Mouse (Mus musculus): ENCODE measurements around the gene Camkv. TPM values are rescaled to one million over a fixed set of nuclear protein-coding genes. Genes with fewer than 3 reads are reported as not detected.

Camkv gene
- total RNA-seq, 1 experiment, result 21.5 TPM

GRCm38 (mm10) chr9:107985131-107986119 is 50.0 kb downstream of the Camkv start, which contains the start of gene Inka1:
TSS of gene Inka1 (minus strand) at chr9:107985879.
- Histone ChIP-seq H3K9me3 (ENCODE audit: control insufficient read depth, insufficient read depth, low read depth, low read length) (no peaks in the 10 kb centered on the region), H3K9ac (ENCODE audit: insufficient read depth, low read depth, low read length, poor library complexity, severe bottlenecking) (peak within 1 kb of the TSS; percentile 46; the same call in 1 of the 2 replicates), H3K27ac (ENCODE audit: insufficient read depth, low read depth, low read length, poor library complexity, severe bottlenecking) (no peak within 1 kb of the TSS), H3K4me3 (ENCODE audit: insufficient read depth in 1 of 2, low read depth in 1 of 2, low read length in 2 of 2, poor library complexity in 1 of 2, severe bottlenecking in 1 of 2) (peak within 1 kb of the TSS; percentile 72 to 98), H3K4me1 (ENCODE audit: control insufficient read depth in 2 of 2, insufficient read depth in 2 of 2, low read length in 2 of 2, poor library complexity in 1 of 2) (peaks cover 2 to 15% of the 10 kb centered on the region in 2 experiments; a peak in 2 of 4 replicates), H3K36me3 (ENCODE audit: control insufficient read depth, insufficient read depth, low read length, poor library complexity, severe bottlenecking) (no peaks in the 10 kb centered on the region)
- in situ Hi-C loops (cut with MboI; ENCODE audit: low sequenced_read_pairs in 2 of 2, unreplicated experiment in 2 of 2), result no loop called here
- DNase-seq (ENCODE audit: low read depth, low spot score), result peak; percentile 63
- TF ChIP-seq CHD2 (IDR thresholded peaks at IDR 0.05; ENCODE audit: low read depth, low read length) (no peak), HCFC1 (IDR thresholded peaks at IDR 0.05; ENCODE audit: borderline replicate concordance, insufficient read depth, low read length) (no peak)

GRCm38 (mm10) chr9:107986376-107986775 is 50.9 kb downstream of the Camkv start:
- TF ChIP-seq CHD2 (IDR thresholded peaks at IDR 0.05; ENCODE audit: low read depth, low read length) (no peak), ZNF384 (IDR thresholded peaks at IDR 0.05; ENCODE audit: low read depth, low read length) (no peak), HCFC1 (IDR thresholded peaks at IDR 0.05; ENCODE audit: borderline replicate concordance, insufficient read depth, low read length) (no peak), MAFK (IDR thresholded peaks at IDR 0.05; ENCODE audit: insufficient read depth, low read depth, low read length) (no peak), ZC3H11A (IDR thresholded peaks at IDR 0.05; ENCODE audit: borderline replicate concordance, low read depth, low read length) (no peak)
- H3K9me3 ChIP-seq (ENCODE audit: control insufficient read depth, insufficient read depth, low read depth, low read length), result no peaks in the 10 kb centered on the region
- in situ Hi-C loops (cut with MboI; ENCODE audit: low sequenced_read_pairs in 2 of 2, unreplicated experiment in 2 of 2), result no loop called here
- no peak overlapping the region for H3K27ac ChIP-seq (ENCODE audit: insufficient read depth, low read depth, low read length, poor library complexity, severe bottlenecking)
- peak overlapping the region; percentile 72 to 98 for H3K4me3 ChIP-seq (ENCODE audit: insufficient read depth in 1 of 2, low read depth in 1 of 2, low read length in 2 of 2, poor library complexity in 1 of 2, severe bottlenecking in 1 of 2)
- peak; percentile 82 for DNase-seq (ENCODE audit: low read depth, low spot score)
- H3K36me3 ChIP-seq (ENCODE audit: control insufficient read depth, insufficient read depth, low read length, poor library complexity, severe bottlenecking), result no peaks in the 10 kb centered on the region
- H3K4me1 ChIP-seq (ENCODE audit: control insufficient read depth in 2 of 2, insufficient read depth in 2 of 2, low read length in 2 of 2, poor library complexity in 1 of 2), result peaks cover 2 to 15% of the 10 kb centered on the region in 2 experiments; a peak in 2 of 4 replicates
- peak overlapping the region; percentile 29; the same call in 1 of the 2 replicates for H3K9ac ChIP-seq (ENCODE audit: insufficient read depth, low read depth, low read length, poor library complexity, severe bottlenecking)

- in situ Hi-C loops (cut with MboI; ENCODE audit: low sequenced_read_pairs in 2 of 2, unreplicated experiment in 2 of 2), result no loop called here
- H3K27ac ChIP-seq (ENCODE audit: insufficient read depth, low read depth, low read length, poor library complexity, severe bottlenecking), result no peak overlapping the region
- no peaks in the 10 kb centered on the region for H3K36me3 ChIP-seq (ENCODE audit: control insufficient read depth, insufficient read depth, low read length, poor library complexity, severe bottlenecking)
- no peak overlapping the region for H3K4me3 ChIP-seq (ENCODE audit: insufficient read depth in 1 of 2, low read depth in 1 of 2, low read length in 2 of 2, poor library complexity in 1 of 2, severe bottlenecking in 1 of 2)
- no peak for DNase-seq (ENCODE audit: low read depth, low spot score)
- H3K9me3 ChIP-seq (ENCODE audit: control insufficient read depth, insufficient read depth, low read depth, low read length), result no peaks in the 10 kb centered on the region
- H3K9ac ChIP-seq (ENCODE audit: insufficient read depth, low read depth, low read length, poor library complexity, severe bottlenecking), result no peak overlapping the region
- TF ChIP-seq ZNF384 (IDR thresholded peaks at IDR 0.05; ENCODE audit: low read depth, low read length) (no peak), ZC3H11A (IDR thresholded peaks at IDR 0.05; ENCODE audit: borderline replicate concordance, low read depth, low read length) (no peak), CHD2 (IDR thresholded peaks at IDR 0.05; ENCODE audit: low read depth, low read length) (no peak), MAFK (IDR thresholded peaks at IDR 0.05; ENCODE audit: insufficient read depth, low read depth, low read length) (peak; percentile 41; the same call in 1 of the 2 replicates), HCFC1 (IDR thresholded peaks at IDR 0.05; ENCODE audit: borderline replicate concordance, insufficient read depth, low read length) (no peak)
- peaks cover 2 to 15% of the 10 kb centered on the region in 2 experiments; a peak in 2 of 4 replicates for H3K4me1 ChIP-seq (ENCODE audit: control insufficient read depth in 2 of 2, insufficient read depth in 2 of 2, low read length in 2 of 2, poor library complexity in 1 of 2)
These were observed 52.5 kb downstream of the Camkv start for GRCm38 (mm10) chr9:107987950-107988349.

- H3K4me1 ChIP-seq (ENCODE audit: control insufficient read depth in 2 of 2, insufficient read depth in 2 of 2, low read length in 2 of 2, poor library complexity in 1 of 2), result peaks cover 2 to 8% of the 10 kb centered on the region in 2 experiments; a peak in 2 of 4 replicates
- no peak within 1 kb of the TSS for H3K4me3 ChIP-seq (ENCODE audit: insufficient read depth in 1 of 2, low read depth in 1 of 2, low read length in 2 of 2, poor library complexity in 1 of 2, severe bottlenecking in 1 of 2)
- TF ChIP-seq CHD2 (IDR thresholded peaks at IDR 0.05; ENCODE audit: low read depth, low read length) (no peak), ZC3H11A (IDR thresholded peaks at IDR 0.05; ENCODE audit: borderline replicate concordance, low read depth, low read length) (no peak), MAFK (IDR thresholded peaks at IDR 0.05; ENCODE audit: insufficient read depth, low read depth, low read length) (no peak), ZNF384 (IDR thresholded peaks at IDR 0.05; ENCODE audit: low read depth, low read length) (no peak), HCFC1 (IDR thresholded peaks at IDR 0.05; ENCODE audit: borderline replicate concordance, insufficient read depth, low read length) (no peak)
- H3K36me3 ChIP-seq (ENCODE audit: control insufficient read depth, insufficient read depth, low read length, poor library complexity, severe bottlenecking), result no peaks in the 10 kb centered on the region
- in situ Hi-C loops (cut with MboI; ENCODE audit: low sequenced_read_pairs in 2 of 2, unreplicated experiment in 2 of 2), result no loop called here
- no peak within 1 kb of the TSS for H3K27ac ChIP-seq (ENCODE audit: insufficient read depth, low read depth, low read length, poor library complexity, severe bottlenecking)
- no peaks in the 10 kb centered on the region for H3K9me3 ChIP-seq (ENCODE audit: control insufficient read depth, insufficient read depth, low read depth, low read length)
- H3K9ac ChIP-seq (ENCODE audit: insufficient read depth, low read depth, low read length, poor library complexity, severe bottlenecking), result no peak within 1 kb of the TSS
- DNase-seq (ENCODE audit: low read depth, low spot score), result no peak
These were observed 56.7 kb downstream of the Camkv start, which contains the start of gene Cdhr4 for GRCm38 (mm10) chr9:107992197-107992596. TSS of gene Cdhr4 (plus strand) at chr9:107992497.
